Mouse (Mus musculus) lung, postnatal 36 days (tissue): Measurements from ENCODE around the gene Scgb2a2.
A peak's percentile ranks its signal among the peaks of the same experiment; 100 is the strongest.
"Not testable (repeated sequence)": the region's sequence is repeated elsewhere in the genome, so short reads cannot be mapped to it uniquely, and the experiment has no call there.

Source experiments
- DNase-seq: peaks from one replicate; pipeline ENCODE4 v3.0.0; 2022; ENCODE audit warnings: mixed read lengths

The Scgb2a2 gene

DNA sequence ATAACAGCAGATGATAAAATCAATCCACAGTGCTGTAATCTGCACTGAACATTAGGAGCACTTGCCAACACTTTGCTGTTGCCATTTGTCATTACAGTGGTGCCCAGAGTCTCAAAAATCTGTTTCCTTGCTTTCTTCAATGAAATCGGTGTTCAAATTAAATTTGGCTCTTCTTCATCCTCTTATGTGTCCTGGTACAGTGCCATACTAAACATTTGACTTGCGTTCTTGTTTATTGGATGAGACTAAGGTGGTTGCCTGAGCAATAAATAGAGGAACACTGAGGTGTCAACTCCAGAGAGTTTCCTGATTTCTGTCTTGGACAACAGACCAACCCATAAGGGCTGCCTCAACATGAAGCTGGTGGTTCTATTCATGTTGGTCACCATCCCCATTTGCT lies at the start of gene Scgb2a2:
Gene Scgb2a2, plus strand, starts transcription at position 301 of the 400 bp plus-strand sequence.
- no peak for DNase-seq

DNA sequence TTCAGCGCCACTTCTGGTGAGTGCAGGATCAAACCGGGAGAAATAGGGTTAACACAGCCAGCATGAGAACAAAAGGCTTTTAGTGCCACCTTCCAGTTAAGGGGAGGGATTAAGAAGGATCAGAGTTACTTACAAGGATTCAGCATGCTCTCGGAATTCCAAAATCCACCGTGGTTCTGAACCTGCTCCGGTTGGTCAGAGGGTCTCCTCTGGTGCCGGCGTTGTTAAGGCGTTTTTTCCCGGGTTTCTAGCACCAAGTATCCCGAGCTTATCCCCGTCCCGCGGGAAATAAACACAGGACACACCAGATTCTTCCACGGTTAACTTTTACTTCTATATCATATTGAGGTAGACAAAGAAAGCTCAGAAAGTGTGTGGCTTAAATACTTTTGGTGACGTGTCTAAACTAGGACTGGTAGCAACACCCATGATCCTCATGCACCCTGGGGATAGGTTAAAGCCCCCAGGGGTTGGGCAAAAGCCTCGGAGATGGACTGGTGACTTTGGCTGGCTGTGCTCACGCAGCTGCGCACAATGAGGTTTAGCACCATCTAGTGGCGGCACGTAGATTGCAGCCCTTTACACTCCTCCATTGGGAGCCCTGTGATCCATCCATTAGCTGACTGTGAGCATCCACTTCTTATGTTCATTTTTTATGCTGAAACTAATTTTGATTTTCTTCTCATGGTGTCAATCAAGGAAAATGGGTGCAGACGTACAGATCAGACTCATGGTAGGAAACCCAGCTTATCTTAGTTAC lies 10.6 kb upstream of the Scgb2a2 start:
- peak; percentile 74 for DNase-seq

DNA sequence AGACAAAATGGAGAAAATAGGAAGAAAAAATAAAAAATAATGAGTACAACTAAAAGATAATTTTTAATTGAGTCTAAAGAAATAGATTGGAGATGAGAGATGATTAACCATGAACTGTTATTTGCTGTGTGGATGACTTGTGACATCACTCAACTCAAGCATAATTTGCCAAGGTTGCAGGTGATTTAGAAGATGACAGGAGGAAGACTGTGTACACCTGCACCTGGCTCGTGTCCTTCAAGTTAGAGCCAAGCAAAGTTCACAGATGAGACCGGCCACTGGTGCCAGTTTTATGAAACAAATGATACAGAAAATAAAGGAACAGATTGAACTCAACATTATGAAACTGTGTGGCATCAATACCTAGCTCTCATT lies 10.0 kb upstream of the Scgb2a2 start:
- DNase-seq, result no peak

- DNase-seq, result not testable (repeated sequence)
Observed at GRCm38 (mm10) chr19:9849368-9850075, 2.2 kb downstream of the Scgb2a2 start.

DNA sequence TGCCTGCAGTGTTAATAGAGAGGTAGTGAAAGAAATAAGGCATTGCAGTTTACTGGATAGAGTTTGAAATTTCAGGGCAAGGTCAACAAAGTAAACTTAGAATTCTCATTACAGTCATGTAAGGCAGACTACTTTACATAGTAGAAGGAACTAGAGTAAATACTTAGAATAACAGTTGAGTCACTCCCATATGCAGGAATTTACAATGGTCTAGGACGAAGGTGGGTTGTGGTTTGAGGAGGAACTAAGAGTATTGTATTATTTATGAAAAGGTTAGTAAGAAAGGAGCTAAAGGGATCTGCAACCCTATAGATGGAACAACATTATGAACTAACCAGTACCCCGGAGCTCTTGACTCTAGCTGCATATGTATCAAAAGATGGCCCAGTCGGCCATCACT lies 13.5 kb downstream of the Scgb2a2 start:
- DNase-seq, result not testable (repeated sequence)

- no peak for DNase-seq
Observed at GRCm38 (mm10) chr19:9864856-9865255, 17.5 kb downstream of the Scgb2a2 start.

DNA sequence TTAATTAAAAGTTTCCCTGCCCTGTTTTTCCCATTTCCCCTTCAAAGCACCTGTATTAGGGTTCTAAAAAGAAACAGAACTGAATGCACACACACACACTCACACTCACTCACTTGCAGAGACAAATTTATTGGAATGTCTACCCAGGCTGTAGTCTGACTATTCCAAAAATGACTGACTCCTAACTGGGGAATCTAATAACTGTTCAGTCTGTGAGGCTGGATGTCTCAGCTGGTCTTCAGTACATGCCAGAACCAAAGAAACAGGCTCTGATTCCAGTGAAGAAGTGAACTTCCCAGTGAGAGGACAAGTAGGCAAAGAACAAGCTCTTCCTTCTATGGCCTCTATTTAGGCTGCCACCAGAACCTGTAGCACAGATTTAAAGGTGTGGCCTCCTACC lies 18.1 kb downstream of the Scgb2a2 start:
- no peak for DNase-seq

- no peak for DNase-seq
Observed at GRCm38 (mm10) chr19:9878186-9878835, 30.9 kb downstream of the Scgb2a2 start.

GRCm38 (mm10) chr19:9886348-9886747 lies 39.0 kb downstream of the Scgb2a2 start:
- DNase-seq, result no peak

DNA sequence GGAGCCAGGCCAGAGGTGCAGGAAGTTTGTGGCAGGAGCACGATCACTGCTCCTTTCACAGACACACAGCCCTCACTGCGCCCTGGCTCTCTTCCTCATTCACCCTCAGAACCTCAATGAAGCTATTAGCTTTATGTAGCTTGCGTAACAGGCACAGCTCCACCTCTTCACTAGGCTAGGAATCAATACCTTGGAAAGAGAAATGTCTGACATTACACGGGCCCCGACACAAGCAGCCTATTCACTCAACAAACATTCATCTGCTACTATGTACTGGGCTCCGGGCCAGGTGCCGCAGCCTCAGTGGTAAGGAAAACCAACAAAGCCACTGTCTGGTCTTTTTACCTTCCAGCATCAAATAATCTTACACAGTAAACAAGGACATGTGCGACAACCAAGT lies 39.4 kb downstream of the Scgb2a2 start:
- DNase-seq, result peak; percentile 13

DNA sequence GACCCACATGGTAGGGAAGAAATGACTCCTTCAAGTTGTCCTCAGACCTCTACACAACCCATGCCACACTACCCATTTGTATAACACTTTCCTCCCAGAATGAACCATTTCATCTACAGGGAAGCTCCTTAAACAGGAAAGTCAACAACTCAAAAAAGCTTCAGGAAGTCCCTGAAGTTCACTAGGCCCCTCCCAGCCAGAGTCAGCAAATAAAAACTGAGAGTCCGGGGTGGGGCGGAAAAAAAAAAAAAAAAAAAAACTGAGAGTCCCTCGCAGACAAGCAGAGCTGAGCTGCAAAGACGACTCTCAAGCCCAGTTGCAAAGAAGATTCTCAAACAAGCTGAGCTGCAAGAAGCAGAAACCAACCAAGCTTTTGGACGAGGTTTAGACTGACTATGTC lies 48.7 kb downstream of the Scgb2a2 start:
- DNase-seq, result no peak

GRCm38 (mm10) chr19:9898339-9899066 lies 51.1 kb downstream of the Scgb2a2 start:
- DNase-seq, result peak; percentile 42

GRCm38 (mm10) chr19:9899072-9899779 lies 51.9 kb downstream of the Scgb2a2 start, which contains the start of gene Incenp:
Incenp (minus strand) TSS chr19:9899551.
- peak; percentile 98 for DNase-seq

DNA sequence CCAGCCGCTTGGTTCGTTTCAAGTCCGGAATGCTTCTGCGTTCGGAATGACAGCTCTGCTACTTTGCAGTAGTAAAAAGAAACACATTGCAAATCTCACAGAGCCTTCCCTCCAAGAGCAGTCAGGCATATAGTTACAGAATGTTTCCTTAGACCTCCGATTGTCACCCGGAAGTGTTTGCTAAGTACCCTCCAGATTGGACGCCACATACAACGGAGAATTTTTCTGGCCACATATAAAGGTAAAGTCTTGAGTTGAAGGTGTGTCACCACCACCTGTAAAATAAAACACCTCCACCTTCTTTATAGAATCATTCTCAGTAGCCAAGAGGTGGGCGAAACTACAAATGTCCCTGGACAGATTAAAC lies 52.4 kb downstream of the Scgb2a2 start:
- DNase-seq, result no peak

DNA sequence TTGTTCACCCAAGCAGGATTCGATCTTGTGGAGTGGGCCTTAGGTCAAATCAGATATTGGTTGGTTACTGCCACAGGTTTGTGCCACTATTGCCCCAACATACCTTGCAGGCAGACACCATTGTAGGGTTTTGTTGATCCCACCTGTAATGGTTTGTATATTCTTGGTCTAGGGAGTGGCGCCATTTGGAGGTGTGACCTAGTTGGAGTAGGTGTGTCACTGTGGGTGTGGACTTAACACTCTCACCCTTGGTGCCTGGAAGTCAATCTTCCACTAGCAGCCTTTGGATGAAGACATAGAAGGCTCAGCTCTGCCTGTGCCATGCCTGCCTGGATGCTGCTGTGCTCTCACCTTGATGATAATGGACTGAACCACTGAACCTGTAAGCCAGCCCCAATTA lies 53.3 kb downstream of the Scgb2a2 start:
- DNase-seq, result not testable (repeated sequence)
